Mouse (Mus musculus) CH12.LX (cell line): ENCODE data around the gene Srsf12. TPM values are rescaled to one million over a fixed set of nuclear protein-coding genes. Genes with fewer than 3 reads are reported as not detected.

Experiments
- DNase-seq: peaks from one replicate; pipeline ENCODE4 v3.0.0-alpha.2; 2013; ENCODE audit errors: extremely low read depth
- H3K27ac ChIP-seq: 2 replicates; pipeline ENCODE4 v1.5.1; 2012; ENCODE audit warnings: low read depth, mild to moderate bottlenecking, control low read depth, moderate library complexity; ENCODE audit not compliant: insufficient read depth
- H3K27me3 ChIP-seq: replicated peaks from 2 replicates; pipeline ENCODE3; 2012; ENCODE audit warnings: inconsistent platforms
- H3K36me3 ChIP-seq, 2 experiments: replicated peaks in 1 of 2; 2 replicates each; pipeline versions ENCODE3 to v1.6.1; 2012; ENCODE audit warnings: inconsistent platforms in 1 of 2, low read length in 1 of 2, mild to moderate bottlenecking in 1 of 2, mixed read lengths in 1 of 2, moderate library complexity in 1 of 2; ENCODE audit not compliant: control insufficient read depth in 1 of 2, insufficient read depth in 1 of 2
- H3K4me1 ChIP-seq, 2 experiments: 2 replicates each; pipeline ENCODE4 v1.6.1; 2012; ENCODE audit warnings: inconsistent platforms in 1 of 2, moderate library complexity in 1 of 2; ENCODE audit not compliant: insufficient read depth in 2 of 2, control insufficient read depth in 1 of 2
- H3K4me2 ChIP-seq: 2 replicates; pipeline ENCODE4 v1.6.1; 2012; ENCODE audit warnings: low read depth, mild to moderate bottlenecking, control low read depth; ENCODE audit not compliant: poor library complexity, insufficient read depth, severe bottlenecking
- H3K4me3 ChIP-seq, 3 experiments: fragments of 150-350 bp in 1 of 3; sonication (generic) in 1 of 3; replicated peaks in 1 of 3; 2 replicates each; pipeline versions ENCODE3 to v1.5.1; 2011 to 2012; ENCODE audit warnings: low read depth in 2 of 3, low read length in 2 of 3, mild to moderate bottlenecking in 2 of 3, moderate library complexity in 2 of 3, control low read depth in 1 of 3, improper control_type of control experiment in 1 of 3, inconsistent platforms in 1 of 3, mixed read lengths in 1 of 3; ENCODE audit not compliant: poor library complexity in 1 of 3
- H3K79me2 ChIP-seq: replicated peaks from 2 replicates; pipeline ENCODE4 v1.6.1; 2012; ENCODE audit warnings: mild to moderate bottlenecking, moderate library complexity; ENCODE audit not compliant: control insufficient read depth, poor library complexity, insufficient read depth, severe bottlenecking; ENCODE audit errors: extremely low read depth
- H3K9ac ChIP-seq: 2 replicates; pipeline ENCODE4 v1.6.1; 2012; ENCODE audit warnings: low read depth, mild to moderate bottlenecking, control low read depth, moderate library complexity; ENCODE audit not compliant: insufficient read depth
- H3K9me3 ChIP-seq: replicated peaks from 2 replicates; pipeline ENCODE3; 2012; ENCODE audit warnings: low read length, inconsistent platforms, mixed read lengths
- CHD1 ChIP-seq: IDR thresholded peaks from 2 replicates; pipeline ENCODE4 v1.6.1; 2012; ENCODE audit warnings: low read depth, low read length, improper control_type of control experiment, inconsistent platforms
- EP300 ChIP-seq: IDR thresholded peaks from 2 replicates; pipeline ENCODE4 v1.6.1; 2011; ENCODE audit warnings: low read length, improper control_type of control experiment
- IRF4 ChIP-seq: IDR thresholded peaks from 2 replicates; pipeline ENCODE4 v1.6.1; 2014; ENCODE audit warnings: low read depth, mild to moderate bottlenecking, inconsistent platforms, low read length, improper control_type of control experiment
- RAD21 ChIP-seq: IDR thresholded peaks from 2 replicates; pipeline ENCODE4 v1.6.1; 2011; ENCODE audit warnings: low read depth, mild to moderate bottlenecking, low read length, improper control_type of control experiment, moderate library complexity
- dilution Hi-C: fragments of 300-500 bp; cut with MboI; formaldehyde crosslinking; loops from 2 replicates; pipeline ENCODE4 v1.14.3; 2020; ENCODE audit warnings: low sequenced_read_pairs; ENCODE audit not compliant: extremely low pct_unique_long_range_greater_than_20kb, extremely low pct_ligation_motif_present
- in situ Hi-C: fragments of 300-500 bp; cut with MboI; formaldehyde crosslinking; loops from 3 replicates; pipeline ENCODE4 v1.14.3; 2019; ENCODE audit warnings: low sequenced_read_pairs, low pct_ligation_motif_present, low pct_unique_long_range_greater_than_20kb, mixed read lengths
- polyA plus RNA-seq: library from polyadenylated mRNA; unstranded; fragments of >175 nt; gene quantifications from 2 replicates; pipeline ENCODE4 v1.2.1, GENCODE M21; 2012; ENCODE audit warnings: low read depth; ENCODE audit not compliant: insufficient read length
- total RNA-seq, 2 experiments: library from RNA; depleted of rRNA; stranded (reverse); fragments of 300-350 nt in 1 of 2; fragments of >200 nt in 1 of 2; gene quantifications; 2 replicates each; pipeline ENCODE4 v1.2.3; 2012 to 2014

Srsf12 gene
- total and polyA plus RNA-seq, 3 experiments: not detected

DNA sequence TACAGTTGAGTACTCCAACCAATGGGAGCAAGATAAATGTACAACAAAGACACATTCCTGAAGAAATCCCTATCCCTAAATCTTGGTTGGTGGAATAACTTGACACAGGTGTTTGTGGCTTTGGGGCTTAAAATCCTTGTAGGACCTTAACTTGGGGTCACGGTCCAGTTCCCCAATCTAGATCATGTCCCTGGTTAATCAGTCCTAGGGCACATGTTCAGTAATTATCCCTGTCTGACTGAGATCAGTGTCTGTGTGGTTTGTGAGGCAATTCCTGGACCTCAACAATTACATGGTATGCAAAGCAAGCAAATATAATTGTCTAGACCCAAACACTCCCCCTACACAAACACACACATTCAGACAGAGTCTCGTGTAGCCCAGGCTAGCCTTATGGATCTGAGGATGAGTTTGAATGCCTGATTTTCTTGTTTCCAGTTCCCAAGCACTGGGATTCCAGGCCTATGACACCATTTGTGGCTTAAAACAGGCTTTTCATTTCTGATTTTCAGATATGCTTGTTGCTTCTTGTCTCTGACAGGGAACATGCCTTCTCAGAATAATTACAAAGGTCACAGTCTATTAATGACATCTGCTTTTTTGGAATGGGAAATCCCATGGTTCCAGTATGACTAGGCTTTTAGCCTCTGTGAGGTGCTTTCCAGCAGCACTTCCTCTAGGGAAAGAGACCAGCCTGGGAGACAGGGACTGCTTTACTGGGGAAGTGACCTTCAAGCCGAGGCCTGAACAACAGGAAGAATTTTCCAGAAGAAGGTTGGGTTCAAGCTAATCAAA lies 73.3 kb downstream of the Srsf12 start:
- Histone ChIP-seq H3K79me2 (no peaks in the 10 kb centered on the region), H3K27me3 (no peaks in the 10 kb centered on the region), H3K9ac (no peak overlapping the region), H3K4me1 (peaks cover 3 to 19% of the 10 kb centered on the region in 2 experiments; a peak in 3 of 4 replicates), H3K27ac (no peak overlapping the region), H3K9me3 (peaks cover 3% of the 10 kb centered on the region), H3K4me2 (no peak overlapping the region), H3K36me3 (peaks cover 0 to 13% of the 10 kb centered on the region in 2 experiments), H3K4me3 (no peak overlapping the region)
- no peak for DNase-seq
- dilution Hi-C loops: no loop called here
- in situ Hi-C loops: loop anchor here (10.0 kb wide), 1 partner anchor 137 kb away; no protein-coding TSS in a partner anchor
- peak; percentile 36; the same call in 1 of the 2 replicates for TF ChIP-seq EP300
- no peak for TF ChIP-seq RAD21
- TF ChIP-seq CHD1: no peak
- peak; percentile 34; the same call in 1 of the 2 replicates for TF ChIP-seq IRF4

Other genes starting within 250 kb of the Srsf12 start
- gene Rragd, start 226.0 kb upstream of the Srsf12 start, total RNA-seq (2012; rRNA removed): 0.76 and 1.4 TPM in 2 replicates
- gene Rragd, start 226.0 kb upstream of the Srsf12 start, total RNA-seq (2014; rRNA removed): 0.46 and 0.49 TPM in 2 replicates
- gene Rragd, start 226.0 kb upstream of the Srsf12 start, polyA plus RNA-seq: 0.82 and 1.1 TPM in 2 replicates
- 64.3 and 70.0 TPM in 2 replicates for gene Ube2j1, start 177.6 kb upstream of the Srsf12 start, total RNA-seq (2012; rRNA removed)
- gene Ube2j1, start 177.6 kb upstream of the Srsf12 start, total RNA-seq (2014; rRNA removed): 122 and 131 TPM in 2 replicates
- gene Ube2j1, start 177.6 kb upstream of the Srsf12 start, polyA plus RNA-seq: 93.0 and 103 TPM in 2 replicates
- 0.17 and 0.42 TPM in 2 replicates for gene Gabrr2, start 146.0 kb upstream of the Srsf12 start, total RNA-seq (2012; rRNA removed)
- gene Gabrr2, start 146.0 kb upstream of the Srsf12 start, total RNA-seq (2014; rRNA removed): not detected in 2 replicates
- 0.31 and 0.59 TPM in 2 replicates for gene Gabrr2, start 146.0 kb upstream of the Srsf12 start, polyA plus RNA-seq
- gene Gabrr1, start 76.5 kb upstream of the Srsf12 start, total RNA-seq (2012; rRNA removed): 43.3 and 52.3 TPM in 2 replicates
- 76.9 and 82.0 TPM in 2 replicates for gene Gabrr1, start 76.5 kb upstream of the Srsf12 start, total RNA-seq (2014; rRNA removed)
- 112 and 114 TPM in 2 replicates for gene Gabrr1, start 76.5 kb upstream of the Srsf12 start, polyA plus RNA-seq
- 0.55 and 0.59 TPM in 2 replicates for gene Pm20d2, start 19.3 kb upstream of the Srsf12 start, total RNA-seq (2012; rRNA removed)
- 0.22 and 0.32 TPM in 2 replicates for gene Pm20d2, start 19.3 kb upstream of the Srsf12 start, total RNA-seq (2014; rRNA removed)
- 0.16 TPM in 1 of 2 replicates, not detected in the other for gene Pm20d2, start 19.3 kb upstream of the Srsf12 start, polyA plus RNA-seq
- gene Pnrc1, start 81.2 kb downstream of the Srsf12 start, total RNA-seq (2012; rRNA removed): 15.4 and 27.8 TPM in 2 replicates
- gene Pnrc1, start 81.2 kb downstream of the Srsf12 start, total RNA-seq (2014; rRNA removed): 33.0 and 35.3 TPM in 2 replicates
- gene Pnrc1, start 81.2 kb downstream of the Srsf12 start, polyA plus RNA-seq: 22.6 and 32.2 TPM in 2 replicates
- 12.5 and 14.4 TPM in 2 replicates for gene Rngtt, start 101.3 kb downstream of the Srsf12 start, total RNA-seq (2012; rRNA removed)
- 16.9 and 22.1 TPM in 2 replicates for gene Rngtt, start 101.3 kb downstream of the Srsf12 start, total RNA-seq (2014; rRNA removed)
- gene Rngtt, start 101.3 kb downstream of the Srsf12 start, polyA plus RNA-seq: 20.1 and 20.5 TPM in 2 replicates